Mouse (Mus musculus) MEL (cell line): Measurements from ENCODE around the gene Arhgap45.

Experiments
- CHD1 ChIP-seq: IDR thresholded peaks from 2 replicates; pipeline ENCODE4 v1.6.1; 2012; ENCODE audit warnings: low read depth, mild to moderate bottlenecking, inconsistent platforms, low read length, improper control_type of control experiment
- CTCF ChIP-seq, 3 experiments: IDR thresholded peaks in 2 of 3; conservative IDR thresholded peaks in 1 of 3; 2 replicates each; pipeline ENCODE4 v1.5.1; 2011 to 2012; ENCODE audit warnings: low read length in 3 of 3, low read depth in 2 of 3, mild to moderate bottlenecking in 2 of 3, improper control_type of control experiment in 1 of 3, inconsistent platforms in 1 of 3, mixed read lengths in 1 of 3, moderate library complexity in 1 of 3; ENCODE audit not compliant: control insufficient read depth in 1 of 3, insufficient read depth in 1 of 3, poor library complexity in 1 of 3, severe bottlenecking in 1 of 3
- E2F4 ChIP-seq: IDR thresholded peaks from 2 replicates; pipeline ENCODE4 v1.6.1; 2011; ENCODE audit warnings: low read depth, low read length, improper control_type of control experiment, borderline replicate concordance
- ELF1 ChIP-seq: IDR thresholded peaks from 2 replicates; pipeline ENCODE4 v1.6.1; 2014; ENCODE audit warnings: low read depth, mild to moderate bottlenecking, inconsistent platforms, low read length, improper control_type of control experiment, moderate library complexity
- EP300 ChIP-seq, 2 experiments: IDR thresholded peaks; 2 replicates each; pipeline ENCODE4 v1.6.1; 2011; ENCODE audit warnings: improper control_type of control experiment in 2 of 2, low read length in 2 of 2, low read depth in 1 of 2, mild to moderate bottlenecking in 1 of 2
- GATA1 ChIP-seq: IDR thresholded peaks from 2 replicates; pipeline ENCODE4 v1.6.1; 2011; ENCODE audit warnings: low read depth, low read length, improper control_type of control experiment
- MAX ChIP-seq: IDR thresholded peaks from 2 replicates; pipeline ENCODE4 v1.6.1; 2011; ENCODE audit warnings: low read length, improper control_type of control experiment
- MXI1 ChIP-seq: IDR thresholded peaks from 2 replicates; pipeline ENCODE4 v1.6.1; 2011; ENCODE audit warnings: mild to moderate bottlenecking, low read depth, low read length, improper control_type of control experiment
- MYB ChIP-seq: IDR thresholded peaks from 2 replicates; pipeline ENCODE4 v1.6.1; 2011; ENCODE audit warnings: mild to moderate bottlenecking, low read depth, low read length, improper control_type of control experiment
- NELFE ChIP-seq: IDR thresholded peaks from 2 replicates; pipeline ENCODE4 v1.6.1; 2011; ENCODE audit warnings: low read depth, low read length, improper control_type of control experiment
- POLR2A ChIP-seq, 2 experiments: IDR thresholded peaks; 2 replicates each; pipeline ENCODE4 v1.6.1; 2011 to 2012; ENCODE audit warnings: low read length in 2 of 2, mild to moderate bottlenecking in 2 of 2, control low read depth in 1 of 2, improper control_type of control experiment in 1 of 2, low read depth in 1 of 2, moderate library complexity in 1 of 2; ENCODE audit not compliant: control insufficient read depth in 1 of 2, insufficient read depth in 1 of 2, poor library complexity in 1 of 2
- UBTF ChIP-seq: IDR thresholded peaks from 2 replicates; pipeline ENCODE4 v1.6.1; 2012; ENCODE audit warnings: low read depth, mild to moderate bottlenecking, inconsistent platforms, low read length, improper control_type of control experiment, moderate library complexity, borderline replicate concordance; ENCODE audit not compliant: insufficient read depth
- ZC3H11A ChIP-seq: IDR thresholded peaks from 2 replicates; pipeline ENCODE4 v1.6.1; 2012; ENCODE audit warnings: low read depth, mild to moderate bottlenecking, inconsistent platforms, low read length, improper control_type of control experiment
- ZNF384 ChIP-seq: IDR thresholded peaks from 2 replicates; pipeline ENCODE4 v1.6.1; 2012; ENCODE audit warnings: low read depth, mild to moderate bottlenecking, inconsistent platforms, low read length, improper control_type of control experiment

DNA sequence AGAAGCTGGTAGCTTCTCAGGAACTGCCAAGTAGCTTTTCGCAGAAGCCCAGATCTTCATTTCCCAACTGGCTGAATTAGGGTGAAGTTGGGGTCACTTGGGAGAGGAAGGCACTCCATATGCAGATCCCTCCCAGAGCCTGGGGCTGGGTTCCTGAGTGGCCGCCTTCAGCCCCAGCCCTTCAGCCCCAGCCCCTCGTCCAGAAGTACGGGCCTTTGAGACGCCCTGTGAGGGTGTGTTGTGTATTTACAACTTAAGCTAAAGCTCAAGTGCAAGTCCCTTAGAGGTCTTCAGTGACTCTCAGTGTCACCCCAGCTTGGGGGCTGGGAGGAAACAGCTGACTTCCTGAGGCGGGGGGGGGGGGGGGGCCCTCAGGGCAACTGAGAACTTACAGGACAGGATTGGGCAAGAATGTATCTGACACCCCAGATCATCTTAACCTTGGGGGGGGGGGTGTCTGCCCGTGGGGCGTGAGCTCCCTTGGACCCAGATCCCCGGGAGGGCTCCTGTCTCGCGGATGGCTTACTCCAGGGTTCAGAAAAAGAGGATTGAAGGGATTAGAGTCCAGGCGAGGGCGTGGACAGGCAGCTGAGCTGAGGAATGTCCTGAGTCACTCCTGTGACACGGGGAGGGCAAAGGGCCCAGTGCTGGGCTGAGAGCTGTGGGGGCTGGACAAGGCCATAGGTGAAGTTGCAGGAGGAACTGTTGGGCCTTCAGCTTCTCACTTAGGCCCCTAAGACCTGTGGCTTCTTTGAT is 35.3 kb downstream of the Arhgap45 start:
- TF ChIP-seq CHD1 (no peak), POLR2A (IDR thresholded peaks at IDR 0.05; ENCODE audit: control insufficient read depth in 1 of 2, insufficient read depth in 1 of 2, low read depth in 1 of 2, low read length in 2 of 2, poor library complexity in 1 of 2) (no peak), CTCF (IDR thresholded peaks at IDR 0.05 in 2 of 3, conservative IDR thresholded peaks at IDR 0.05 in 1 of 3; ENCODE audit: control insufficient read depth in 1 of 3, insufficient read depth in 1 of 3, low read depth in 2 of 3, low read length in 3 of 3, poor library complexity in 1 of 3, severe bottlenecking in 1 of 3) (no peak), MXI1 (no peak), E2F4 (no peak), EP300 (IDR thresholded peaks at IDR 0.05; ENCODE audit: low read depth in 1 of 2, low read length in 2 of 2) (no peak), UBTF (no peak), ZNF384 (no peak), ELF1 (no peak), NELFE (no peak), GATA1 (no peak), MYB (no peak), ZC3H11A (no peak), MAX (no peak)
